Mouse (Mus musculus) hindbrain, embryonic 14.5 days (tissue): ENCODE results near the gene Mknk2. TPM values are rescaled to one million over a fixed set of nuclear protein-coding genes. Genes with fewer than 3 reads are reported as not detected.
A peak's percentile ranks its signal among the peaks of the same experiment; 100 is the strongest.

Experiments
- ATAC-seq: fragments of 200-750 bp; cut with Nextera tagmentation; 2 replicates; pipeline ENCODE4 v1.8.0; 2017; ENCODE audit warnings: moderate number of reproducible peaks, mild to moderate bottlenecking, moderate TSS enrichment, moderate library complexity; ENCODE audit not compliant: low FRiP score
- DNase-seq: peaks from one replicate; pipeline ENCODE4 v3.0.0-alpha.2; 2015; ENCODE audit warnings: low spot score
- H3K27ac ChIP-seq: fragments of 300-500 bp; sonication (generic); 2 replicates; pipeline ENCODE4 v1.5.1; 2014; ENCODE audit warnings: mild to moderate bottlenecking, moderate library complexity
- H3K27me3 ChIP-seq: fragments of 300-500 bp; sonication (generic); 2 replicates; pipeline ENCODE4 v1.6.1; 2014; ENCODE audit warnings: mild to moderate bottlenecking, low read length, mixed read lengths; ENCODE audit not compliant: control insufficient read depth, insufficient read depth
- H3K36me3 ChIP-seq: fragments of 300-500 bp; sonication (generic); replicated peaks from 2 replicates; pipeline ENCODE4 v1.6.1; 2014; ENCODE audit not compliant: control insufficient read depth, insufficient read depth
- H3K4me1 ChIP-seq: fragments of 300-500 bp; sonication (generic); replicated peaks from 2 replicates; pipeline ENCODE4 v1.6.1; 2014; ENCODE audit warnings: antibody characterized with exemption, low read length, mixed read lengths; ENCODE audit not compliant: control insufficient read depth, insufficient read depth
- H3K4me2 ChIP-seq: fragments of 300-500 bp; sonication (generic); replicated peaks from 2 replicates; pipeline ENCODE4 v1.6.1; 2014; ENCODE audit warnings: mild to moderate bottlenecking, moderate library complexity
- H3K4me3 ChIP-seq: fragments of 300-500 bp; sonication (generic); replicated peaks from 2 replicates; pipeline ENCODE4 v1.5.1; 2014; ENCODE audit warnings: mild to moderate bottlenecking, low read length
- H3K9ac ChIP-seq: fragments of 300-500 bp; sonication (generic); 2 replicates; pipeline ENCODE4 v1.6.1; 2014
- H3K9me3 ChIP-seq: fragments of 300-500 bp; sonication (generic); 2 replicates; pipeline ENCODE4 v1.6.1; 2016; ENCODE audit warnings: low read length; ENCODE audit not compliant: control insufficient read depth
- WGBS: fragments of 180-500 bp; shearing (Covaris S2); extraction: QIAGEN DNeasy Blood & Tissue Kit; methylation state at CpG from one replicate; pipeline ENCODE4 v1.1.7; 2014; 5-methylcytosine and 5-hydroxymethylcytosine counted together
- polyA plus RNA-seq: library from polyadenylated mRNA; unstranded; fragments of >200 nt; fragmentation: Nextera tagmentation; extraction: Ambion mirVana; gene quantifications from 2 replicates; pipeline ENCODE4 v1.2.1, GENCODE M21; 2014

Gene Mknk2
- polyA plus RNA-seq, 1 experiment from 2014 or later: 53.8 TPM

DNA sequence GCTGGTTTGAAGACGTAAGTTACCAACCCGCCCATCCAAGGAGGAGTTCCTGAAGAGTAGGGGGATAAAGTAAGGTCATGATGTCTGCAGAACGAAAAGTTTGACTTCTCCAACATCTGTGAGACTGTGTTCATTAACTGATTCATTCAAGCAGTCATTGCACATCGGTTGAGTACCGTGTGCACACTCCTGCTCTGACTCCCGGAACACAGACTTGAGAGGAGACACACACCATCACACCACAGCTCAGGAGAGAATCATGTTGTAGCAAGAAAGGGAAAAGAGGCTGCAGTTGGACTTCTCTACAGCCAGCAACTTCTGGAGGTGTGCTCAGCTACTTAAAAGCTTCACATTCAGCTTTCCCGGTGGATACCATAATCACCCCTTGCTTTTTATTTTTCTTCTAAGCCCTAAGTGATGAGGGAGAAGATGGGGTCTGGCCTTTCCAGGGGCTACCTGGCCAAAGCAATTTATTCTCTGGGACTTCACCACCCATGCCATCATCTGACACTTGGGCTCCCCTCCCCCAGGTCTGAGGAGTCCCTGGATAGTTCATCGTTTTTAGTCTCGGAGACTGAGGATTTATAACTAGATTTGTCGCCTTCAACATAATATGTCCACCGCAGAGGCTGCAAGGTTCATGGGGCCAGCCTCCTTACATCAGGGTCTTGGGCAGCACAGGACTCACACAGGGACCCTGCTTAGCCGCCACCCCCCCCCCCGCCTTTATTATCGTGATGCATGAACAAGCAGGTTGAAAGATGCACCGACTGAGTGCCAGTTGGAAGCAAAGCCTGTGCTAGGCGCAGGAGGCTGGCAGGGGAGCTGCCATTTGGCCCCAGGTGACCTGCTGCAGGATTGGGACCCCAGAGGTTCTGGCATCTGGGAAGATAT lies 56.9 kb downstream of the Mknk2 start:
- Histone ChIP-seq H3K4me3 (peak overlapping the region; percentile 87), H3K4me1 (peaks cover 30% of the 10 kb centered on the region), H3K4me2 (peak overlapping the region; percentile 77), H3K9me3 (no peaks in the 10 kb centered on the region), H3K27ac (peak overlapping the region; percentile 94), H3K27me3 (no peaks in the 10 kb centered on the region), H3K9ac (peak overlapping the region; percentile 89), H3K36me3 (no peaks in the 10 kb centered on the region; the same call in 1 of the 2 replicates)
- ATAC-seq (no peak), DNase-seq (no peak)
- 54% methylated on average over 16 of the region's 16 CpGs for WGBS

DNA sequence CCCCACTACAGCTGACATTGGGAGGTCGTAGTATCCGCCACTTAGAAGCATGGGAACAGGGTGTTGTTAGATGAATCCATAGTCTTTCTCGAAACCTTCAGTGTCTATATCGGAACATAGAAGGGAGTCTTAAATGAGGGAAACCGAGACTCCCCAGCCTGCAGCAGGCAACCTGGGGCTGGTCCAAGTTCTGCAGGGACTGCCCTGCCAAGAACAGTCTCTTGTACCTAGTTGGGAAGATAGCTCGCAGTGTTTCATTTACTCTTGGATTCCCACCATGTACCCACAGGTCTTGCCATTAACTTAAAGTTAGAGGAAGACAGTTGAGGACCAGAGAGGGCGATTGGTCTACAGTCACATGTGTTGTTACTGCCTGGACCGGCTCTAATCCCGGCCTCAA lies 57.5 kb downstream of the Mknk2 start:
- no peak for DNase-seq
- no peak for ATAC-seq
- Histone ChIP-seq H3K27me3 (no peaks in the 10 kb centered on the region), H3K4me3 (no peak overlapping the region), H3K4me2 (no peak overlapping the region), H3K4me1 (peaks cover 30% of the 10 kb centered on the region), H3K36me3 (peaks cover 5% of the 10 kb centered on the region), H3K27ac (no peak overlapping the region), H3K9ac (no peak overlapping the region), H3K9me3 (no peaks in the 10 kb centered on the region)
- 88% methylated on average over 9 of the region's 9 CpGs for WGBS

DNA sequence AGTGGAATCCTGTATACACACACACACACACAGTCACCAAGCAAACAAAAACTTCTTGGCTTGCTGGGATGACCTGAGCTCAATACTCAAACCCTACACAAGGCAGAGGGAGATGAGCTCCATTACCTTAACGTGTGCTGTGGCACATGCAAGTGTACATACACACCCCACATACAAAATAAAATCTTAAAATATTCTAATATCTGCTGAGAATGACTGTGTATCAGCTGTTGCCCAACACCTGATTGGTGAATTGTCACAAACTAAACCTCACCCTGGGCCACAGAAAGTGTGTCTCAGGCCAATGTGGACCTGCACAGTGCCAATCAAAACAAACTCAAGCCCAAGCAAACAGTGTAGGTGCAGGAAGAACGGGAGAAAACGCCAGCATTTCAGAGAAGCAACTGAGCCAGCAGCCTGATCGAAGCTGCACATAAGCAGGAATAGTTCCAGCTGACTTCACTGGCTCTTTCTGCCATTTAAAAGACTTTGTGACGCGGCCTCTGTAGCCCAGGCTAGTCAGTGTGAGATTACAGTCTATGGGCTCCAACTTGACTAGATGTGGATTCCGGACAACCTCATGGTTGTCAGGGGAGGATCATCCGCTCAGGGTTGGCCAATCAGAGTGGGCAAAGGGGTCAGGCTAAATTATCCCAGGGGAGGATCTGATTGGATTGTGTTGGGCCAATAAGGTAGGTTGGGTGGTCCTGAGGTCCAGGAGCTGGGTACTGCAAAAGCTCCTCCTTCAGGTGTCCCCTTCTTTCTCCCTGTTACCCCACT lies 58.3 kb downstream of the Mknk2 start:
- Histone ChIP-seq H3K4me1 (peaks cover 24% of the 10 kb centered on the region), H3K9me3 (no peaks in the 10 kb centered on the region), H3K36me3 (peaks cover 12% of the 10 kb centered on the region), H3K4me3 (no peak overlapping the region), H3K4me2 (no peak overlapping the region), H3K27me3 (no peaks in the 10 kb centered on the region), H3K27ac (no peak overlapping the region), H3K9ac (no peak overlapping the region)
- WGBS: 36% methylated on average over 8 of the region's 8 CpGs
- ATAC-seq (no peak), DNase-seq (no peak)

DNA sequence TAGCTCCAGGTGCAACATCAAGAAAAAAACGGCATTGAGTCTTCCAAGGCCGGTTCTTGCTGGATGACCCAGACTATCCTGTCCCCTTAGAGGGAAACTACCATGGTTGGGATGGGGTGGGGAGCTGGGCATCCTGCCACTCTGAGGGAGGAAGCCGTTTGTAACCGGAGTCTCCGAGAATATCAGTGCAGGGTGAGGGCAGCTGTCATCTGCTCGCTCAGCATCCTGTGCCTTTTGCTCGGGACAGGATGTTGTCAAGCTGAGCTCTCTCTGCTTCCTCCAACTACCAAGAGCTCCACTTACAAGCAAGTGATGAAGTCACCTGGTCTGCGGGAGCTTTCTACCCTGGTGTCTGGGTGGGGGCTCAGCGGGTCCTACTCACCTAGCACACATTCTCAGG lies 59.7 kb downstream of the Mknk2 start:
- peaks cover 26% of the 10 kb centered on the region for H3K36me3 ChIP-seq
- H3K27ac ChIP-seq: no peak overlapping the region
- H3K4me2 ChIP-seq: no peak overlapping the region
- no peak overlapping the region for H3K4me3 ChIP-seq
- H3K27me3 ChIP-seq: no peaks in the 10 kb centered on the region
- ATAC-seq (no peak), DNase-seq (no peak)
- 87% methylated on average over 9 of the region's 9 CpGs for WGBS
- peaks cover 9% of the 10 kb centered on the region for H3K4me1 ChIP-seq
- H3K9me3 ChIP-seq: no peaks in the 10 kb centered on the region
- no peak overlapping the region for H3K9ac ChIP-seq

Other genes with a start within 250 kb of the Mknk2 start
- 41.3 and 46.5 TPM in 2 replicates for gene Tcf3, start 244.5 kb downstream of the Mknk2 start, polyA plus RNA-seq
- 1.5 and 2.3 TPM in 2 replicates for gene Onecut3, start 183.3 kb downstream of the Mknk2 start, polyA plus RNA-seq
- 0.87 and 1.1 TPM in 2 replicates for gene Atp8b3, start 139.0 kb downstream of the Mknk2 start, polyA plus RNA-seq
- gene Rexo1, start 116.6 kb downstream of the Mknk2 start, polyA plus RNA-seq: 29.0 and 30.8 TPM in 2 replicates
- 5.1 and 5.3 TPM in 2 replicates for gene Klf16, start 100.8 kb downstream of the Mknk2 start, polyA plus RNA-seq
- 157 and 174 TPM in 2 replicates for gene Abhd17a, start 87.8 kb downstream of the Mknk2 start, polyA plus RNA-seq
- gene Scamp4, start 75.2 kb downstream of the Mknk2 start, polyA plus RNA-seq: 63.1 and 64.5 TPM in 2 replicates
- gene Adat3, start 75.2 kb downstream of the Mknk2 start, polyA plus RNA-seq: 5.2 and 5.6 TPM in 2 replicates
- 1.7 and 1.9 TPM in 2 replicates for gene Gm49322, start 72.1 kb downstream of the Mknk2 start, polyA plus RNA-seq
- 65.4 and 76.4 TPM in 2 replicates for gene Csnk1g2, start 55.3 kb downstream of the Mknk2 start, polyA plus RNA-seq
- gene Btbd2, start 21.0 kb downstream of the Mknk2 start, polyA plus RNA-seq: 83.2 and 83.7 TPM in 2 replicates
- gene Mob3a, start 23.9 kb upstream of the Mknk2 start, polyA plus RNA-seq: 45.3 and 47.1 TPM in 2 replicates
- 20.0 and 20.4 TPM in 2 replicates for gene Izumo4, start 24.1 kb upstream of the Mknk2 start, polyA plus RNA-seq
- gene Ap3d1, start 64.2 kb upstream of the Mknk2 start, polyA plus RNA-seq: 112 and 114 TPM in 2 replicates
- 22.4 and 23.8 TPM in 2 replicates for gene Dot1l, start 77.1 kb upstream of the Mknk2 start, polyA plus RNA-seq
- gene Sf3a2, start 120.1 kb upstream of the Mknk2 start, polyA plus RNA-seq: 55.6 and 62.9 TPM in 2 replicates
- gene Plekhj1, start 120.5 kb upstream of the Mknk2 start, polyA plus RNA-seq: 117 and 123 TPM in 2 replicates
- gene Amh, start 127.1 kb upstream of the Mknk2 start, polyA plus RNA-seq: 0.16 TPM in 1 of 2 replicates, not detected in the other
- gene Jsrp1, start 135.4 kb upstream of the Mknk2 start, polyA plus RNA-seq: 0.37 and 0.96 TPM in 2 replicates
- 1,195 and 1,204 TPM in 2 replicates for gene Oaz1, start 148.5 kb upstream of the Mknk2 start, polyA plus RNA-seq
- 9.9 and 14.3 TPM in 2 replicates for gene Lingo3, start 165.9 kb upstream of the Mknk2 start, polyA plus RNA-seq
- 241 and 287 TPM in 2 replicates for gene Lsm7, start 177.1 kb upstream of the Mknk2 start, polyA plus RNA-seq
- 69.3 and 70.3 TPM in 2 replicates for gene Sppl2b, start 177.2 kb upstream of the Mknk2 start, polyA plus RNA-seq
- 0.09 and 0.17 TPM in 2 replicates for gene Tmprss9, start 193.7 kb upstream of the Mknk2 start, polyA plus RNA-seq
- gene Timm13, start 222.9 kb upstream of the Mknk2 start, polyA plus RNA-seq: 311 and 351 TPM in 2 replicates
- gene Lmnb2, start 240.1 kb upstream of the Mknk2 start, polyA plus RNA-seq: 12.9 and 13.8 TPM in 2 replicates